Mouse (Mus musculus): ENCODE measurements around the gene Hnrnpdl.

Hnrnpdl gene

GRCm38 (mm10) chr5:100039602-100040142 lies at the start of gene Hnrnpdl, which contains the start of gene Enoph1:
Gene Hnrnpdl (minus strand): TSS chr5:100039664.
Gene Enoph1 (plus strand): TSS chr5:100039985.
- peak; percentile 98 for DNase-seq (ENCODE audit: extremely low spot score, low spot score)

DNA sequence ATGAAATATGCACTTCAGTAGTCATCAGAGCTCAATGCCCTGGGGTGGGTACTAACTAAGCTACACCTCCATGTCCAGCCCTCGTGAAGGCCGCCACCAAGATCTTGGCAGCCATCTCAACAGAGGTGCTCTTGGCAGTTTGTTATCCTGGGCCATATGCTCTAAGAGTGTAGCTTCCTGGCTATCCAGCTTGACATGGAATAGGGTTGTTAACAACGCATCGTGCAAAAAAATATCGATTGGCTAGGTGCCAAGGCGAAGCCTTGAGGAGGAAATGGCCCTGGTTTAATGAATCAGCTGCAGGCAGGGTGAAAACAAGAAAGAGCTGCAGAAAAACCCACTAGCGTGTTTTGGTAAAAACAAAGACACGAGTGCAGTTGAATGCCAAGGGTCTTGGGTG lies 45.6 kb upstream of the Hnrnpdl start:
- no peak for DNase-seq (ENCODE audit: extremely low spot score, low spot score)

DNA sequence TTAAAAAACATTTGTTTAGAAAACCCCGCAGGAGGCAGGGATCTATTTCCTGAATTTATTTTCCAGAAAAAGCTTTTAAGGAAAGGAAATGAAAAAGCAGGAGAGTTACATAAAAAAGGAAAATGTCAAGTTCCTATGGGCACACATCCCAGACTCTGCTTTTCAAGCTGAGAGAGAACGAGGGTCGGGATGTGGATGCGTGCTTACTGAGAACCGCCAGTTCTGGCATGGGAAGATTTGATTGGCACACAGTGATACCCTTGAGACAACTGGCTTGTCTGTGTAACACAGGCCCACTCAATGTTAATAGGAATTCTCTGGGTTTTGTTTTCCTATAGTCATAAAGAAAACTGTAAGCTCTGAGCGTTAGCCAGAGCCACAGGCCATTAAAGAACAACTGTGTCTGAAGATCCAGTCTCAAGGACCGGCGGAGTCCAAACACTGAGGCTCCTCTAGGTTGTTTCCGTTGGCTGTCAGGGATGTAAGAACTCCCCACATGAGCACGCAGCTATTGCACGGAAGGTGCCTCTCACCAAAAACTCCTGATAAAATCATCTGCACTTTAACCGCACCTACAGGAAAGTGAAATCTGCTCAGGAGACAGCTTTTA lies 44.6 kb upstream of the Hnrnpdl start:
- no peak for DNase-seq (ENCODE audit: extremely low spot score, low spot score)

GRCm38 (mm10) chr5:100082006-100082405 lies 42.5 kb upstream of the Hnrnpdl start:
- no peak for DNase-seq (ENCODE audit: extremely low spot score, low spot score)

GRCm38 (mm10) chr5:100079931-100080275 lies 40.4 kb upstream of the Hnrnpdl start:
- no peak for DNase-seq (ENCODE audit: extremely low spot score, low spot score)

- peak; percentile 49 for DNase-seq (ENCODE audit: extremely low spot score, low spot score)
Measured at GRCm38 (mm10) chr5:100079040-100079930, 39.8 kb upstream of the Hnrnpdl start.

DNA sequence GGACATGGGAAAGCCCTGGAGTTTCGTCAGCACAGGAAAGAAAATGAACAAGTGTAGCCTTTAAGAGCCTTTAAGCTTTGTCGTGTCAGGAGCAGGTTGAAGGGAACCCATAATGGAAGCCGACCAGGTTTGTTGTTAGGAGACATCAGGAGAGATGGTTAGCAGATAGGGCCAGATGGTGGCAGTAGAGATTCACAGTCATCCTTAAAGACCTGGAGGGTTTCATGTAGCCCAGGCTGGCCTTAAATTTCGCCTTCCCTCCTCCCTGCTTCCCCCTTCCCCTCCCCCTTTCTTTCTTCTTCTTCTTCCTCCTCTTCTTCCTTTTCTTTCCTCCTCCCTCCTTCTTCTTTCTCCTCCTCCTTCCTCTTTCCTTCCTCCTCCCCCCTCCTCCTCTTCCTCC lies 35.1 kb upstream of the Hnrnpdl start:
- no peak for DNase-seq (ENCODE audit: extremely low spot score, low spot score)

GRCm38 (mm10) chr5:100072557-100072956 lies 33.1 kb upstream of the Hnrnpdl start:
- DNase-seq (ENCODE audit: extremely low spot score, low spot score) = no peak

DNA sequence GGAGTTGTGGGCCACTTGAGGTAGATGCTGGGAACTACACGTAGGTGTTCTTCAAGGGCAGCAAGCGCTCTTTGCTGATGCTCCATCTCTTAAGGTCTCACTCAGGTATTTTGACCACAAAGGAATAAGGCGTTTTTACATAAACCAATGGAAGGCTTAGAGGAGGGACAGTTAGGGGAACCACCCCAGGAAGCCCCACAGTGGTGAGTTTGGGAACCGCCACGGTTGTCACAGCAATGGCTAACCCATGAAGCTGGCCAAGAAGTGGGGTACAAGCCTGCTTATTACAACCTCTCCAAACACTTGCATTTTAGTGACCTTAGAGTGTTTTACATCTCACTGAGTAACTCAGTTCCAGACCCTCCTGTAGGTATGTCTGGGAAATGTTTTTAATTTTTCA lies 32.1 kb upstream of the Hnrnpdl start:
- no peak for DNase-seq (ENCODE audit: extremely low spot score, low spot score)

DNA sequence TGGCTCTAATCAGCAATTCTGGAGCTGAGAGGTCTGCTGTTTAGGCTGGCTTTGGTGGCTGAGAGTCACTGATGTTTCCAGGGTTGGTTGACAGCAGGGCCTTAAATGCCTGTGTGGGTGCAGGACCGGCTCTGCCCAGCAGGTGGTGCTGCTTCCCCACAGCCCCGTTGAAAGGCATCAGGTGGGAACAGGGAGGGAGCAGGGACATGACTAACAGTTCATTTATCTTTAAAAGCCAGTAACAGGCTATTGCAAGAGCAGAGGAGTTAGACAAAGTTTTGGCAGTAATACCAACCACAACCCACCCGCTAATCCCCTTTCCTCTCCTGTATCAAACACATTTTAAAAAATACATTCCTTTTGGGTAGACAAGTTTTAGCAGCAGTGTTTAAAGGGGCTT lies 30.8 kb upstream of the Hnrnpdl start:
- DNase-seq (ENCODE audit: extremely low spot score, low spot score) = peak; percentile 87

GRCm38 (mm10) chr5:100069526-100069925 lies 30.1 kb upstream of the Hnrnpdl start:
- no peak for DNase-seq (ENCODE audit: extremely low spot score, low spot score)

GRCm38 (mm10) chr5:100067579-100067978 lies 28.1 kb upstream of the Hnrnpdl start:
- DNase-seq (ENCODE audit: extremely low spot score, low spot score) = no peak

GRCm38 (mm10) chr5:100060876-100061275 lies 21.4 kb upstream of the Hnrnpdl start:
- DNase-seq (ENCODE audit: extremely low spot score, low spot score) = no peak

- DNase-seq (ENCODE audit: extremely low spot score, low spot score) = no peak
Measured at GRCm38 (mm10) chr5:100059326-100059725, 19.9 kb upstream of the Hnrnpdl start.

DNA sequence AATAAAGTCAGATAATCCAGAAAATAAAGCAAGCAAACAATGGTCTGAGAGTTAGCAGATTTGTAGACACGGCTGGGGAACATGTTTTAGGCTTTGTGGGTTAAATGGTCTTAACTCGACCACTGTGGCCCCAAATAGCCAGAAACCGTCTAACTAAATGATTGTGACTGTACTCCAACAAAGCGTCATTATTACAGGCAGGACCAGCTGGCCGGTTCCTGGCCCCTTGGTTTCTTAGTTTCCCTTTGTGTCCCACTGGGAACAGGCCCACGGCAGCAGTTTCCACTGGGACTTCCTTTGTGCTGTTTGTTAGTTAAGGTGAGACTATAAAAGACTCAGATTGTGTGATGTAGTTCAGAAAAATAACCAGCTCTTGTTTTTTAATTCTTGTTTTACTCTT lies 19.3 kb upstream of the Hnrnpdl start:
- DNase-seq (ENCODE audit: extremely low spot score, low spot score) = no peak

DNA sequence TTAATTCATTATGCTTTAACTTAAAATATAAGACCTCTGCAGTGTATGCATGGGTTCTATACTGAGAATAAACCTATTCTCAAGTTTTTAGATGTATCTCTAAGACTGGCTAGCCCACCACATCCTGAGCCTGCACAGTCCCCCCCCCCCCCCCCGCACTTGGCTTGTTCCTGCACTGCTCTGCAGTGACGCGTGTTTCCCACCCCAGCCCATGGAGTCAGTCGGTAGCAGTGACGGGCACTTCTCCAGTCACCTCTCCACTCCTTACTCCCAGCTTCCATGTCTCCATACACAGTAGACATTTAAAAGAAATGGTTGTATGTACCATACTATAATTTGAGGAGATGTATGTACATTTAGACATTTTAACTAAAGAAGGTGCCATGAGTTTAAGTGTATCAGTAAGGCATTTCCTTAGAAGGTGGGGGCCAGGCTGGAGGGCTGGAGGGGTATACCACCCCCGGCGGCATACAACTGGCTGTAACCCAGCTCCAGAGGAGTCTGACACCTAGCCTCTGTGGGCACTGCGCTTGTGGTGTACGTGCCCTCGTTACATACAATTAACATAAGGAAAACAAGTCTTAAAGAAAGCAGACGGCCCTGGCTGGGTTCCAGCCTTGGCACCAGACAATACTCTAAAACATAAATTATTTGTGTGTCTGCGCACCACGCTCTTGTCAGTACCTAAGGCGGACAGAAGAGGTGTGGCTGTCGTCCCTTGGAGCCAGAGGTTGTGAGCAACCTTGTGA lies 18.2 kb upstream of the Hnrnpdl start:
- no peak for DNase-seq (ENCODE audit: extremely low spot score, low spot score)

DNA sequence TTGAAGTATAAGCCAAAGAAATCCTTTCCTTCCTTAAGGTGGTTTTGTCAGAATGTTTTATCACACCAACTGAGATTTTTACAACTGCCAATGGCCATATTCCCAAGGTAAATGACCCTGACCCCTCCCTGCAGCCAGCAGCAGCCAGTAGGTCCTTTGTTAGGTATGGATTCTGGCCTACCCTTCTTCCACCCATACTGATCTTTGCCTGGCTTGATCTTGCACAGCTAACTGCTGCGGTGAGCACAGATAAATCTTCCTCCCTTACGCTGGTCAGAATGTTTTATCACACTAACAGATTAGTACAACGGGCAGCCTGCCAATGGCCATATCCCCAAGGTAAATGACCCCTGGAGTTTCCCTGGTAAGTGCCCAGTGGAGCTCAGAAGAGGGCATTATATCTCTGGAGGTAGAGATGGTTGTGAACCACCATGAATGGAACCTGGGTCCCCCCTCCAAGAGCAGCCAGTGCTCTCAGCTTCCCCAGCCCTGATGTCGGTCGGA lies 16.5 kb upstream of the Hnrnpdl start:
- no peak for DNase-seq (ENCODE audit: extremely low spot score, low spot score)

GRCm38 (mm10) chr5:100054807-100055547 lies 15.5 kb upstream of the Hnrnpdl start:
- no peak for DNase-seq (ENCODE audit: extremely low spot score, low spot score)

DNA sequence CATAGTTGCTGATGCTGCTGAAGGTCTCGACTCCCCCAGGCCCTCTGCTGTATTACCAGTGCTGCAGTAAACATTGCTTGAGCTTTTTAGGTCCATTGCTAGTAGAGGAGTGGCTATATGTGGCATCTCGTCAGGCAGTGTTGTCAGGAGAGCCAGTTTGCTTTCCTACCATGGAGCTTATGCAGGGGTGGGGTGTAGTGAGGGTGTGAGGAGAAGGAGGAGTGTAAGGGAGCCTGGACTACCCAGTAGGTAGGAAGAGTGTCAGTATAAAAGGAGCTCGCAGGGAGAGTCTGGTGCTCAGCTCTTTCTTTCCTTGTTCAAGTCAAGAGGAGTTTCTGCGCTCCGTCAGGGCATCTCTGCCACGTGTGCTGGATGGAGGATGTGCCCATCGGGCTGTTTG lies 13.3 kb upstream of the Hnrnpdl start:
- no peak for DNase-seq (ENCODE audit: extremely low spot score, low spot score)

- DNase-seq (ENCODE audit: extremely low spot score, low spot score) = no peak
Measured at GRCm38 (mm10) chr5:100049904-100050303, 10.4 kb upstream of the Hnrnpdl start.

- no peak for DNase-seq (ENCODE audit: extremely low spot score, low spot score)
Measured at GRCm38 (mm10) chr5:100047871-100048270, 8.4 kb upstream of the Hnrnpdl start.

Measured in neural tube, embryonic 10.5 days (tissue).